Mouse (Mus musculus) embryo, embryonic 9.5 days (tissue): ENCODE data around the gene Dglucy.

Experiments used
- DNase-seq: peaks from one replicate; pipeline ENCODE4 v3.0.0-alpha.2; 2017; ENCODE audit errors: extremely low spot score

Dglucy gene

DNA sequence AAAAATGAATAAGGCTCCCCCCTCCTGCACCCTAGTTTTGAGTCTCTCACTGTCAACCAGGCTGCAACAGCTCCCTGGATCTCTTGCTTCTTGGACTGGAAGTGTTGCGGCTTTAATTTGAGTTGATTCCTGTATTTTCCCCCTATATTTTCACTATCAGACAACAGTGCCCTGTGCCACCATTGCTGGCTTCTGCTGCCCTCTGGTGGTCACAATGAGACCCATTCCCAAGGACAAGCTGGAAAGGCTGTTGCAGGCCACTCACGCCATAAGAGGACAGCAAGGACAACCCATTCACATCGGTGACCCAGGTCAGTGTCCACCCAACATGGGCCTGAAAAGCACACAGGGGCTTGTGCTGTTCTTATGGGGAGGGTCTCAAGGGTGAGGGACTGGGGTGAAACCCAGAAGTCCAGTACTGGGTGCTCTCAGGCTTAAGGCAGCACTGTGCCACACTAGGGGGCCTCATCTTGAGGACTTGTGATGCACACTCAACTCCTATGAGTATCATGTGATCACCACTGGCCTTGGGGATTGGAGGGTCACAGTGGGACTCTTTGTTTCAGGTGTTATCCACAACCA is 62.4 kb downstream of the Dglucy start:
- peak; percentile 76 for DNase-seq

DNA sequence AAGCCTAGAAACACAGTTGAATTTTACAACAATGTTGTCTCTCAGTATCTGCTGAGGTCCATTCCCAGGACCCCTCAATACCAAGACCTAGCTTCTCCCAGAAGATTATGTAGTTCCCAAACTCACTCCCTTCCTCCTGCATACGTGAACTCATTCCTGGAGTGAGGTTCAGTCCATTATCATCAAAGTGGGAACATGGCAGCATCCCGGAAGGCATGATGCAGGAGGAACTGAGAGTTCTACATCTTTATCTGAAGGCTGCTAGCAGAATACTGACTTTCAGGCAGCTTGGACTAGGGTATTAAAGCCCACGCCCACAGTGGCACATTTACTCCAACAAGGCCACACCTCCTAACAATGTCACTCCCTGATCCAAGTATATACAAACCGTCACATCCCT is 64.3 kb downstream of the Dglucy start:
- DNase-seq = no peak

DNA sequence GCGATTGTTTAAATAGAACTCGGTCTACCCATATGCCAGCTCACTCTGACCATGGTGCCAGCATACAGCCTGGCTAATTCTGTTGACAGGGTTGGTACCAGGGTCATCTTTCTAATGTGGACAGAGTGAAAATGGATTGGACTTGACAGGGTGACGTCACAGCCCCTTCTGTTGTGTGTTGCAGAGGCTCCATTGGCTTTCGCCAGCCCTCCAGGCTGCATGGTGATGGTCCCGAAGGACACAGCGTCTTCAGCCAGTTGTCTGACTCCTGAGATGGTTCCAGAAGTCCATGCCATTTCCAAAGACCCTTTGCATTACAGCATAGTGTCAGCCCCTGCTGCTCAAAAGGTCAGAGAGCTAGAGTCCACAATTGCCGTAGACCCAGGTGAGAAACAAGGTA is 65.7 kb downstream of the Dglucy start:
- no peak for DNase-seq

DNA sequence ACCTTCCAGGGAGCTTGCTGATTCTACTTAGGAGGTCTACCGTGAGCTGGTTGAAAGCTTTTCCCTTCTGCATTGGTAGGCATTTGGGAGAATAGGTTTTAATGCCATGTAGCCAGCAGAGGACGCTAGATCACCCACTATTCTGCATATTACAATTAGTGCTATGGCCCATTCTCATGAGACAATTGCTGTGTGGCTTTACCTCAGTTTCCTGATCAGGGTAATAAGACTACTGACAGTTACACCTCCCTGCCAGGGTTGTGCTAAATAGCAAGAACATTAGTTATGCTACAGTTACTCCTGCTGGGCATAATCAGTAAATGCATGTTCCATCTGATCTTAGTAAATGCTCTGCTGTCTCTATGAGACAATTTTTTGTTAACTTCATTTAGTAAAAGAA is 67.0 kb downstream of the Dglucy start:
- no peak for DNase-seq

DNA sequence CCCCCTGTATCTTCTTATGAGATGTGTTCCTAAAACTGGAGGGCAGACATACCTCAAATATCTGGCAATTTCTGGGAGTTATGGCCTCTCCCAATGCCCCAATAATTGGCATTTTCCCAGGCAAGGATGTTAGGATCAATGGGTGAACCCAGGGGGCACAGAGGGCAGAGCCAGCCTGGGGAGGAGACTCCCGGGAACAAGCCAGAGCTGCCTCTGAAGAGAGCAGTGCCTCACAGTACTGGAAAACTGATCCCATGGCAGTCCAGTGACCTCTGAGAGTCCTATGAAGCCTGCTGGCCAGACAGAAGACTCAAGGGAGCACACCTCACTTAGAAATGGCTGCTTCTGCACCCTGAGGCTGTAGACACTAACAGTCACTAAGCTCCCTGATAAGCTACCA is 67.7 kb downstream of the Dglucy start:
- DNase-seq = no peak

DNA sequence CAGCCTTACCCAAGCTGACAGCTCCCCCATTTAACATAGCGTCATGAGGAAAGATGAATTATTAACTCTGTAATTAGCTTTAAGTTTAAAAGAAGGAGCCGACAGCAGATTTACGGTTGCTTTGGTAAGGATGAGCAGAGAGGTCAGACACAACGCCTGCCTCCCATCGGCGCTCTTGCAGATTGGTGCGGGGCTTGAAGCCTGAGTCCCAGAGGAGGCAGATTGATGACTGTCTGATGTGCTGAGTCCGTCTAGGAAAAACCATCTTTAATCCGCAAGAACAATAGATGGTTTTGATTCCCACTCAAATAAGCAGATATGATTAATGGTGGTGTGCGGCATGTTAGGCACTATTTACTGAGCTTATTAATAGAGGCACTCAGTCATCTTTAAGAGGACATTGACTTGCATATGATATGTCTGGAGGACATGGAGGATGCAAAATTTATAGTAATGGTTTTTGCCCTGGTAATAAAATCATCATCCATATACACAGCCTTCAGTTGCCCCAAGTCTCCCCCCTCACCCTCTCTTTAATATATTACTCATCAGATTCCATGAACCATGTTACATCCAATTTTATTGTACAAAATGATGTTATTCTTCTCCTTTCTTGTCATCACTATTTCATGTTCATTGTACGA is 68.7 kb downstream of the Dglucy start:
- DNase-seq = no peak

DNA sequence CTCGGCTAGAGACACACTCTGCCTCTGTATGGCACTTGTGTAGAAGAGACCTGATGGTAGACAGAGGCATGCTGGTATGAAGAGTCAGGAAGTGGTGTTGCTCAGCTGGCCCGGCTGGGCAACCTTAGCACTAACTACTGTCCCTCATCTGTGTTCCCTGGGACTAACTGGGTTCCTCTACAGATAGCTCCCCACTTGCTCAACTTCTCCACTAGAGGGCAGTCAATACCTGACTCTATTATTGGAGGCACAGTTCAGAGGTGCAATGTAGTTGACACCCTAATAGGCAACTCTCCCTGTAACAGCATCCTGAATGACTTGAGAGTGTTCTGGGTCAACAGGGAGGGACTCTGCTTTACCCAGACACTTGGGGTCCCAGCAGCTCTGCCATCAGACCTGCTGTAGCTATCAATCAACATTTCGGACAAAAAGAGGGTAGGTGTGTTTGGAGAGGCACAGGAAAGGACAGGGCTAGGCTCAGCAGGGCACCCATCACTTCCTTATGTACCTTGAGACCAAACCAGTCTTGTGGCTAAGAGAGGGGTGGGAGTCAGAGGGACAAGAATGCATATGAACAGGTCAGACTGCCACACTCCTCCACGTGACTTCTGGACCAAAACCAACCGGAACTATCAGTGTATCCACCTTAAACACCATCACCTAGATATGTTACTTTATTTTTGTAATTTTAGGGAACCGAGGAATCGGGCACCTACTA is 70.7 kb downstream of the Dglucy start:
- peak; percentile 44 for DNase-seq

DNA sequence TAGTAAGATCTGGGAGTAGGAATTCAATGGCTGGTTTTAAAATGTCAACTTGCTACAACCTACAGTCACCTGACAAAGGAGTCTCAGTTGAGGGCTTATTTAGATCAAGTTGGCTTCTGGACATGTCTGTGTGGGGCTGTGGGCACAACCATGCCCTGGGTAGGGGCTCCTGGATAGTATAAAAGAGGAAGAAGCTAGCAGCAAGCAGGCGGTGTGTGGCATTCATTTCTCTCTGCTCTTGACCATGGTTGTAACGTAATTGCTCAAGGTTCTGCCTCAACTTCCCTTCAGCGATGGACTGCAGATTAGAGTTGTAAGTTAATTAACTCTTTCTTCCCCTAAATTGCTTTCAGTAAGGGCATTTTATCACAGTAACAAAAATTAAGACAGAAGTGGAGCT is 73.5 kb downstream of the Dglucy start:
- DNase-seq = no peak

DNA sequence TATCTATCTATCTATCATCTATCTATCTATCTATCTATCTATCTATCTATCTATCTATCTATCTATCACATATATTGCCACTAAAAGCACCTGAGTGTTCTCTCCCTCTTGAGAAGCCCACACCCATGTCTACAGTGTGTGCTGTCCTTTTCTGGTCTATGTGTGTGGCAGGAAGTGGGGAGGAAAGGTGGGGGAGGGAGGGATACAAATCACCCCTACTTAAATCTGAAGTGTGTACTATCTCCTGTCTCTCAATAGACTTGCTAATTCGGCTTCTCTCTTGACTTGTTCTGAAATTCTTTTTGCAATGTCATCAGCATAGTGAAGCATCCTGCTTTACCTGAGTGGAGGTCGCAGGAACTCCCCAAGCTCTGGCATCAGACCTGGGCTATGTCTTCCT is 77.5 kb downstream of the Dglucy start:
- no peak for DNase-seq

DNA sequence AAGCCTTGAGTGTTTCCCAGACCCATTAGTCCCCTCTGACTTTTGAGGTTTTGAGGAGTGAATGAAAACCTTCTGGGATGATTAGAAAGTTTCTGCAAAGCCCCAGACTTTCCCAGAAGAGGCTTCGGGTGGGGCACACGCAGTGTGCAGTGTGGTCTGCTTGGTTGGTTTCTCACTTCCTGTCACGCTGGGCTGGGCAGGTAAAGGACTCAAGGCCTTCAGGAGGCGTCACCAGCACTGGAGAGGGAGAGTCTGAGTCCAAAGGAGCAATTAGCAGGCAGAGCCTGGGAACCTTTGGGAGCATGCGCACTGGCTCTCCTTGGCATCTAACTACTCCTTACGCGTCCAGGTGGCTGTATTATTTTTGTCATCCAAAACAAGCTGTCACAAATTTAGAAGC is 78.9 kb downstream of the Dglucy start:
- no peak for DNase-seq

DNA sequence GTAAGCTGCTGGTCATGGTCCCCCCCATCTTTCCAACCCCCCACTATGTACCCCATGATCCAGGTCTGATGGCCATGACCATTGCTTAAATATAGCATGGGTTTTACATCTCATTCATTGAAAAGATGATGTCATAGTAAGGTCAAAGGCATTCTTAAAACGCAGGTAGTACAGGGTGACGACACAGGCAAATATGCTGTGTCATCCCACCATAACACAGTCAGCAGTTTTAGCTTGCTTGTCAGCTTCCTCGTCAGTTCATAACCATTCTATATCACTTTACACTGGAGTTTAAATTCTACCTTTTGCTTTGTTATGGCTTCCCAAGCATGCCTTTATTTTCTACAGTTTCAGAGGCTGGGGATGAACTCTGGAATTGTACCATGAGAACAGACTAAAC is 83.4 kb downstream of the Dglucy start:
- DNase-seq = no peak

DNA sequence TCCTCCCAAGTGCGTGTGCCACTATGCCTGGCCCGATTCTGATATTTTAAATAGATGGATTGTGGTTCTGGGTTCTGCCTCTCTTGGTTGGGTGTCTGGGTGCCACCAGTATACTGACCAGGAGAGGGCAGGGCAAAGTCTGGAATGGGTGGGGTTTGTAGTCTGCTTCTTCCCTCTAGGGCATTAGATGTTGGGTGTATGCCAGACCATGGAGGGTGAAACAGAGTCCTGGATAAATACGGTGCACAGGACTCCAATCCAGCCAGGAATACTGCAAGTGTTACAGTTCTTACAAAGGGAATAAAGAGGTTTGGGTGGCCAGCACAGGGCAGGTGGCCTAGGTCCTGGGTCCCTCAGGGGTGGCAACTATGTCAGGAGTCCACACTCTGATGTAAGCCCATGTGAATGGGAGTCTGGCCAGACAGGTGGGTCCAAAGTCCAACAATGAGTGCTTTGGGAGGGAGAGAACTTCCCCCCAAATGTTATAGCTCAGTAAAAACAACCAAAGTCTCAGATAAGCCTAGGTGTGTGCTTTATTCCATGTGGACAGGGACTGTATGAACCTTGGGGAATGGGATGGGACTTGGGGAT is 84.1 kb downstream of the Dglucy start:
- no peak for DNase-seq

DNA sequence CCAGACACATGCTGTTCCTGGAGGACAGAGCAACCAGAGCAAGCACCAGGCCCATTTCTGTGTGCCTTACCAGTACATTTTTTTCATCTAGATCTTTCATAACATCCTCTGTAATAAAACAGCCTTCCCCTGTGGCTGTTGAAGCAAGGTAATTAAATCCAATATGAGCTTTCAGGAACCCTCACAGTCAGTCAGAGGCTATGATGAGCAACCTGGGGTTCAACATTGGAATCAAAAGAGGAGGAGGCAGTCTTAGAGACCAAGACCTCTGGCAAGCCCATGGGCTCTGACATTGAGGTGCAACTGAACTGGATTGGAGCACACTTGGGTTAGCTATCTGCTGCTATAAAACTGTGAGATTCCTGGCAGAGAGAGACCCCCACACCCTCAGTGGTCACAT is 86.2 kb downstream of the Dglucy start:
- DNase-seq = no peak

DNA sequence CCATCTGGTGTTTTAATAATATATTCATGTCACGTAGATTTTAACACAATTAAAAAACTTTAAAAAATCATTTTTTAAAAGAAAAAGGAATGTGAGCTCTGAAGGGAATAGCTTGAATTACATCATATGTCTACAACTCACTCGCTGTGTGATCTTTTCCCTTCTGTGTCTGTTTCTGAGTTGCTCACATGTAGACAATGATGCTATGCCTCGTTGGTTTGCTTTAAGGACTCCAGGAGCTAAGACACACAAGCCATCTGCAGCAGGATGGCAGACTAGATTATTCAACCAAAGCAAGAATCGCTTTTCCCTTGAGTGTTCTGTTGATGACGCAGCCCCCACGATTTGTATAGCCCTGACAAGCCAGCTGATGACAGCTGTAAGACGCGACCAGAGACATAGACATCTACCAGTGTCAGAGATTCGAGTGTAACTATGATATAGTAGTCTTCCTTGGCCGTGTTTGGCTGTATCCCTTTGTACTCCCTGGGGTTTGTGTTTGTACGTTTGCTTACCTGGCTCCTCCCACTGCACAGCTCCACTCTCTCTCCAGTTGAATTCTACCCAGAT is 86.7 kb downstream of the Dglucy start:
- no peak for DNase-seq

DNA sequence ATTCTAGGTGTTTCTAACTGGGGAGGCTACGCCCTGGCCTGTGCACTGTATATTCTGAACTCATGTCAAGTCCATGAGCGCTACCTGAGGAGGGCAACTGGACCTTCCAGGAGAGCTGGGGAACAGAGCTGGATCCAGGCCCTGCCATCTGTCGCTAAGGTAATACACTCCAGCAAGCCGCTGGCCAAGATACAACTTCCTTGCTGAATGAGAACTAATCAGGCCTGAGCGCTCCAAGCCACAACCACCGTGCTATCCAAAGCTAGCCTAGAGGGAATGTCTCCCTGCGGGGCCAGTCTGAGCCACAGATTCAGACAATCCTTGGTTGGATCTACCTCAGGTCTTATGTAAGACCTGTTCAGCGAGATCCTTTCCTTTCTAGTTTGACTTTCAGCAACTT is 88.2 kb downstream of the Dglucy start:
- no peak for DNase-seq

DNA sequence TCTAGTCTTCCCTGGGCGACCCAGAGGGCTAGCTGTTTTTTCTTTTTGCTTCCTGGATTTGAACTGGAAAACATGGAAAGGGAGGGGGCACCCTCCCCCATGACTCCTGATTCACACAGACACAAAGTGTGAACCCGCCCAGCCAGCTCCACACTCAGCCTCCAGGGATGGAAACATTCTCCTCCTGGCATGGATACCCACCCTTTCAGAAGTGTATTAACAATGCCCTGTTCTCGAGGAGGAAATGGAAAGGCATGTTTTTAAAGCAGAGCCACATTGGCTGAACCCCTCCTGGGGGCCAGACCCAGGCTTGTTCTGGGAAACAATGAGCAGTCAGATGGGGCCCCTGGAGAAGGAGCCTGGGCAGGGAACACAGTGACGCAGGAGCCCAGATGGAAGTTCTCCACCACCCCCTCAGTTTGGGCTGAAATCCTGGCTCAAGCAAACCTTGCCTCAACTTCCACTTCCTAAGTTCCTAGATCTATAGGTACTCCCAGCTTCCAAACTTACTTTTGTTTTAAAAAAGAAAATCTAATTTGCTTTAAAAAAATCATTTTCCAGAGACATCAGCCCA is 89.3 kb downstream of the Dglucy start:
- no peak for DNase-seq

DNA sequence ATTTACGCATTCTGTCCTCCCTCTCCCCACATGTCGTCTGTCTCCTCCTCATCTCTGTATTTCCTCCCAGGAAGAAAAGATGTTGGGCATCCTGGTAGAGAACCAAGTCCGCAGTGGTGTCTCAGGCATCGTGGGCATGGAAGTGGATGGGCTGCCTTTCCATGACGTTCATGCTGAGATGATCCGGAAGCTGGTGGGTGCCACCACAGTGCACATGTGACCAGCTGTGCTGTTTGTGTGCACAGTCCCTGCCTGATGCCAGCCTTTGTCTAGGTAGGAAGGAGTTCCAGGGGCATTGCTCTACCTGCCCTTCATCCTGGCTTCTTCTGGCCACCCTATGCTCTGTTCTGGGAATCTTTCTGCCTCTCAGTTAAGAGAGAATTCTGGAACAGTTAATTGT is 92.4 kb downstream of the Dglucy start:
- DNase-seq = no peak

DNA sequence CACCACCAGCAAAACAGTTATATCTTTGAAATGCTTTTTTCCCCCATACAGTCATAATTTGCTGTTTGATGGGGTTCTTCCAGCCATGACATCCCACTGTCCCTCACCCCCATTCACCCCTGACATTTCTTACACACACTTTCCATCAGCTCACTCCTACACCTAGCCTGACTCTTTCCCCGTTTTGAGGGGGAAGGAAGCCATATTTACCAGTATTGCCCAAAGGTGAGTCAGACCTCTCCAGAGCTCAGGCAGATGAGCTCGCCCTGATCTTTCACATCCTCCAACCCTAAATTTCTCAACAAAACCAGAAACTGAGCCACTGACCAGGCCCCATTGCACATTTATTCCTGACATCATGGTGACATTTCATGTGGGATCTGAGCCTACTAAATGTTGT is 93.0 kb downstream of the Dglucy start:
- DNase-seq = no peak

DNA sequence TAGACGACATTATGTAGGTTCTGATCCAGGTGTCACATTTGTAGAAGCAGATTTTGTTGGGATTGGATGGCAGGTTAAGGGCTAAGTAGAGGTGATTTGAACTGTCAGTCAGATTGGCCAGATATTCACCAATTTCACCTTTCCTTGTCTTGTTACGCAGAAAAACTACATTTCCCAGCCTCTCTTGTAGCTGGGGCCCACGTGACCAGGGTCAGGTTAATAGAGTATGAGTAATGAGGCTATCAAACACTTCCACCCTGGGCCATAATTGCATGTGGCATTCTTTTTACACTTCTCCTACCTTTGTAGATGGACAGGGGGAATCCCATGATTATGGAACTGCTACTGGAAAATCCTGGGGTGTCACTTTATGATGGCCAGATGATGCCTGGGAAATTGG is 94.8 kb downstream of the Dglucy start:
- DNase-seq = no peak

DNA sequence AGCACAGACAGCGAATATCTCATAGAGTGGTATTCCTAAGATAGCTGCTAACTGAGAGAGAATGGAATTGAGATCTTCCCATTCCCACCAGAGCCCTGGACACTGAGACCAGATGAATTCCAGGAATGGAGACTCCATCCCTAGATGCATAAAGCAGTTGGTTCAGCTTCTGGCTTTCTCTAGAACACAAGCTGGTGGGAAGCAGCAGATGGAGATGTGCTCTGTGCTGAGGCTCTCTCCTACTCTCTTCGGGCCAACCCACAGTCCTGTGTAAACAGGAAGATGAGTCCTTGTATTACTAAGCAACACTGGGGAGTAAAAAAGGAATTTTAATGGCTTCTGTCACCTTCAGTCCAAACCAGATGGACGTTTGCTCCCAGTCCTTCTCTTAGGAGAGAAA is 96.7 kb downstream of the Dglucy start:
- DNase-seq = no peak

DNA sequence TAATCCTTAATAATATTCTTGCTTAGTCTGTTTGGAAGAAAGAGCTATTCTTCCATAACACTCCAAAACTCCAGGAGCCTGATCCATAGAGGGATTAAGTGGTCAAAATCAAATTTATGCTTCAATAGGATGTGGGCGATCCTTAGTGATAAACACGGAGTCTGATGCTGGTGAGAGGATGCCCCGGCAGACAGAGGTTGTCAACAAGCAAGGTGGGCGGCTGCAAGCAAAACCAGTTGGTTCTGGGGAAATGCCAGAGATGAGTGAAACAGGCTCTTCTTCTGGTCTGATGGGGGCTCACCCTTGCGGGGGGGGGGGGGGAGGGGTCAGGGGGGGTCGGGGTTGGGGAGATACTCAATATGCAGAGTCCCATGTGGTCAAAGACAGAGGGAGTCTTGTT is 97.1 kb downstream of the Dglucy start:
- DNase-seq = no peak

DNA sequence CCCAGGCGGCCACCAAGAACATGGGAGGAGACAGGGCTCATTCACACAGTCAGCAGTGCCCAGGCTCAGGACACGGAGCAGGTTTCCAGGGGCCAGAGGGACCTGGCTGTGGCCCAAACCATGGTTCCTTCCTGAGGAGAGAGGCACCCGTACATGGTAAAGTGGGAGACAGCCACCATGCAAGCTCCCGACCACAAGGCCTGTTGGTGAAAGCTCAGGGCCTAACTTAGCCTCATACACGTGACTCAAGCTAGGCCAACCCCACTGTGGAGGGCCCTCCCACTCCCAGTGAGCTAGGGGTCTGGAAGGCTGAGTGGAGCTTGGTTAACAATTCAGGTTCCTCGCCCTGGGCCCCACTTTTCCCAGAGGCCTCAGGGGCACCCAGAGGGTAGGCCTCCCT is 99.1 kb downstream of the Dglucy start:
- no peak for DNase-seq
